Mouse (Mus musculus): Measurements from ENCODE around the gene Cebpg.

GRCm38 (mm10) chr7:35046091-35046490 lies 10.3 kb downstream of the Cebpg start:
- TF ChIP-seq CTCF (IDR thresholded peaks at IDR 0.05; ENCODE audit: control insufficient read depth, insufficient read depth, insufficient replicate concordance, low read depth, low read length) (no peak), POLR2A (IDR thresholded peaks at IDR 0.05; ENCODE audit: control insufficient read depth, low read depth, low read length) (no peak)

Data from testis, adult 2 months (tissue).